Mouse (Mus musculus): Measurements from ENCODE around the gene Gm17428.
"Not testable (repeated sequence)": the region's sequence is repeated elsewhere in the genome, so short reads cannot be mapped to it uniquely, and the experiment has no call there.

Gm17428 gene

DNA sequence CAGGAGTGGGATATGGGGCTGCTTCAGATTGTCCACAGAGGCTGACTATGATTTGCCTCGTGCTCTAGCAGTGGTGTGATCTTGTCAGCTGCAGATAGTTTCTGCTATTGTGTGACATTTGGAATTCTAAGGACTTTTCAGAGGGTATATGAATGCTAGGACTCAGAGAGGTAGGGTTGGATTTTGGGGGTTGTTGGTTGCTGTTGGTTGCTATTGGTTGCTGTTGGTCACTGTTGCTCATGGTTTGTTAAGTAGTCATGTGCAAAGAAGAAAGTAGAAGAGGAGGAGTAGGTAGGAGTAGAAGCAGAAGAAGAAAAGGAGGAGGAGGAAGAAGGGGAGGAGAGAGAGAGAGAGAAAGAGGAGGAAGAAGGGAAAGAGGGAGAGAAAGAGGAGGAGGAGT, at the start of gene Gm17428:
Gene Gm17428, plus strand, starts transcription at position 301 of the 400 bp plus-strand sequence.
- no peak for DNase-seq (ENCODE audit: low spot score)

- DNase-seq (ENCODE audit: low spot score) = no peak
Measured at GRCm38 (mm10) chr14:54927296-54927695, 49.4 kb upstream of the Gm17428 start.

DNA sequence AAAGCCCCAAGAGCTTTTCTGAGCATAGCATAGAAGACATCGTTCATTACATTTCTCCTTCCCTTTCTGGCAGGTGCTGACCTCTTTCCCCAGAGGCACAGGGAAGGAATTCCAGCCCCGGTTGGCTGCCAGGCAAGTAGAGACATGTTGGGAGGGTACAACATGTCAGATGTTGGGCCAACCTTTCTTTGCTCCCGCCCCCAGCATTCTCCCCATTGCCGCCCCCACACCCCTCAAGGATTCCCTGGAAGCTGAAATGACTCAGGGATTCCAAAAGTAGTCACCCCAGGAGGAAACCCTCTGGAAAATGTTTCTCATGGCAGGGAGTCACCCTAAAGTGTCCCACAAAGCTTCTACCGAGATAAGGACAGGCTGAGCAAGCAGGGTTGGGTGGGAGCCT, 46.9 kb upstream of the Gm17428 start:
- no peak for DNase-seq (ENCODE audit: low spot score)

GRCm38 (mm10) chr14:54930431-54930830, 46.3 kb upstream of the Gm17428 start:
- DNase-seq (ENCODE audit: low spot score) = no peak

- no peak for DNase-seq (ENCODE audit: low spot score)
Measured at GRCm38 (mm10) chr14:54932645-54933150, 44.0 kb upstream of the Gm17428 start, which contains the start of gene Il25. Gene Il25, plus strand, starts transcription at chr14:54932695.

GRCm38 (mm10) chr14:54935904-54936830, 40.6 kb upstream of the Gm17428 start, which contains the start of gene Cmtm5:
Gene Cmtm5, plus strand, starts transcription at chr14:54936261.
- no peak for DNase-seq (ENCODE audit: low spot score)

- no peak for DNase-seq (ENCODE audit: low spot score)
Measured at GRCm38 (mm10) chr14:54936831-54937160, 39.9 kb upstream of the Gm17428 start.

GRCm38 (mm10) chr14:54937361-54938182, 39.2 kb upstream of the Gm17428 start:
- DNase-seq (ENCODE audit: low spot score) = no peak

DNA sequence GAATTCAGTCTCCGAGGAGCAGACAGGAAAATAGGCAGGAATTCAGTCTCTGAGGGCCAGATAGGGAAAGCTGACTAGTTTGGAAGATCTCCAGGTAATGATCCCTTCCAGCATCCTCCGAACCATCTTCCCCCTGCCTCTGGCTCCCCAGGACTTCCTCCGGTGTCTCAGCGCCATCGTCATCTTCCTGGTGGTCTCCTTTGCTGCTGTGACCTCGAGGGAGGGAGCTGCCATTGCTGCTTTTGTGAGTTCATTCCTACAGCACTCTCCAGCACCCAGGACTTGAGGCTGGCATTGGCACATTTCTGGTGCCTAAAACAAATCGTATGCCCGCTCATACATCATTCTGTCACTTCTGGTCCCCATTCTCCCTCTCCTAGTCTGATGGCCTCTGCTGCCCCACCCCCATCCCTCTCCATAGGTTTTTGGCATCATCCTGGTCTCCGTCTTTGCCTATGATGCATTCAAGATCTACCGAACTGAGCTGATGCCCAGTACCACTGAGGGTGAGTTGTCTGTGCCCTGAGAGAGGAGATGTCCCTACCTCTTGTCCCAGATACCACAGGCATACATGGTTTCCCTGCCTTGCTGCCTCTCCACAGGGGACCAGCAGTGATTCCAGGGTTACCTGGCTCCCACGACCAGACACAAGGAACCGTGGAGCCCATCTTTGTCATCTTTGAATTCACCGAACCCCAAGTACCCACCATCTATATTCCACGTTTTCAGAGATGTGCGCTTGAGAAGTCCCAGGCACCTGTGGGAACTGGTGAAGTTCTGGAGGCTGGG, 38.1 kb upstream of the Gm17428 start:
- no peak for DNase-seq (ENCODE audit: low spot score)

GRCm38 (mm10) chr14:54939434-54940175, 37.1 kb upstream of the Gm17428 start:
- peak; percentile 39 for DNase-seq (ENCODE audit: low spot score)

DNA sequence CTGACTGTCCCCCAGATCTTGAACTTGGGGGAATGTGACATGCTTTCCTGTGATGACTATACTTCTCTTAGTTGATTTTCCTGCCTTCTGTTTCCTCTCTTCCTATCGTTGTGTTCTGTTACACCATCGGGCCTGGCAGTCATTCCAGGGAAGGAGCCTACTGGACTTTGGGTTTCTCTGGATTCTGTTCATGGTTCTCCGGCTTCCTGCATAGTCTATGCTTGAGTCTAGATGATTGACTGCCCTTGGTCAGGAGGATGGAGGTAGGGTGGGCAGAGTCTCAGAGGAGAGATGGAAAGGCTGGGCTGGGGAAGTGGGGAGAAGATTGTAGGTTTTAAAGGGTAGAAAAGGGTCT, 36.6 kb upstream of the Gm17428 start:
- no peak for DNase-seq (ENCODE audit: low spot score)

DNA sequence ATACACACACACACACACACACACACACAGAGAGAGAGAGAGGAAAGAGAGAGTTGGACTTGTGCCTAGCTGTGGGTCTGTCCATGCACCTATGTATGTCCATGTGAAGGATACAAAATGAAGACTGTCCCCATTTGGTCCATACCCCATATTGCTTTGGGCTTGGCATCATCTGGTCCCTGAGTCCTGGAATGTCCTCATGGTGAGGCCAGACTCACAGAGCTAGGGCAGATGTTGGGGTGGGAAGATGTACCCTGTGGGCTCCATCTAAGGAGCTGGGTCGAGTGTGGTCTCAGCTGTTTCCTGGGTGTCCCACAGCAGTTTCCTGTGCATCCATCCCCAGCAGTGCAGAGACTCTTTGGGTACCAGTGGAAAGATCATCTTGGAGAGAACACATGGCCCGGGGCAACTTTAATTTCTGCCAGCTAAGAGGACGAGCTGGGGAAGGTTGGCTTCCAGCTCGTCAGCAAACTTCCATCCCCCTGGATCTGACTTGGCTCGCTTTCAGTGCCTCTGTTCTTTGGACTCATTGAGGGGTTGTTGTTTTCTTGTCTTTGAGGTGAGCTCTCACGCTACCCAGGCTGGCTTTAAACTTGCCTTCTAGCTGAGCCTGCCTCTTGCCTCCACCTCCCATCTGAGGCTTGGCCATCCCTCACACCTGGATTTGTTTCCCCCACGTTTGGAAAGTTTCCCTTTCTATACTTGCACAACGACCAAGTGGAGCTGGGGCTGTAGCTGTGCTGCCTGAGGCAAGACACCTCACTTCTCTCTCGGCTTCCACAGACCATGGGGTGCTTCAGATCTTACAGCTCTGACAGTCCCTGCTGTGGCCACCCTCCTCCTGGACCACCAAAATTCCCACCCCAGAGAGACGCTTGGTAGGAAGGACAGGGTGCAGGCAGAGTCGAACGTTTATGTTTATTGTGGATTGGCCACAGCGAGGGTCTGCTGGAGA, 35.4 kb upstream of the Gm17428 start:
- no peak for DNase-seq (ENCODE audit: low spot score)

DNA sequence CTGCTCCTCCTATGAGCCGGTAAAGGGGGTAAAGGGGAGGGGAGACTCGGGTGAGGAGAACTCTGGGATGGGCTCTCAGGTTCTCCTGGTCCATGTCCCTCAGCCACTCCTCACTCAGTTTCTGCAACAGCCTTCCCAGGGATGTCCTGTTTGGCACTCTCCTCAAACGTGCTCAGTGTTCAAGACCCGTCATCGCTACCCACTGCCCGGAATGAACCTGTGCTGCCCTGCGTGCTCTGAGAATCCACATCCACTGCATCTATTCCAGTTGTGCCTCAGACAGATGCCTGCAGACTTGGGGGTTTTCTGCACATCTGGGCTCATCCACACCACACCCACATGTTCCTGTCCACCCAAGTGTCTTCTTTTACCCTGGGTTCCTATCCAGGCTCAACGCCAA, 34.3 kb upstream of the Gm17428 start:
- no peak for DNase-seq (ENCODE audit: low spot score)

GRCm38 (mm10) chr14:54943971-54944370, 32.8 kb upstream of the Gm17428 start:
- DNase-seq (ENCODE audit: low spot score) = no peak

GRCm38 (mm10) chr14:54944939-54945338, 31.8 kb upstream of the Gm17428 start:
- DNase-seq (ENCODE audit: low spot score) = no peak

- DNase-seq (ENCODE audit: low spot score) = no peak
Measured at GRCm38 (mm10) chr14:54945975-54946704, 30.6 kb upstream of the Gm17428 start.

DNA sequence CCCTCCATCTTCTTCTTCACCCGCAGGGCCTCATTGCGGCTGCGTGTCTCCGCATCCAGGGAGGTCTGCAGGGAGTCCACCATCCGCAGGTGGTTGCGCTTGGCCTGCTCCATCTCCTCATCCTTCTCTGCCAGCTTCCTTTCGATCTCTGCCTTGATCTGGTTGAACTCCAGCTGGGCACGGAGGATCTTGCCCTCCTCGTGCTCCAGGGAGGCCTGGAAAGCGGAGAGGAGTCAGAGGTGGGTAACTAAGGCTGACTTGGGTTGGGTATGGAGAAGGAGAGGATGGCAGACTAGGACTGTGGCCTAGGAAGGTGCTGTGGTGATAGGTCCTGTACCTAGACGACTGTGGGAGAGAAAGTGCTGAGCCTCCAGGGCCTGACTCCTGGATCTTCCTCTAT, 29.7 kb upstream of the Gm17428 start:
- not testable (repeated sequence) for DNase-seq (ENCODE audit: low spot score)

DNA sequence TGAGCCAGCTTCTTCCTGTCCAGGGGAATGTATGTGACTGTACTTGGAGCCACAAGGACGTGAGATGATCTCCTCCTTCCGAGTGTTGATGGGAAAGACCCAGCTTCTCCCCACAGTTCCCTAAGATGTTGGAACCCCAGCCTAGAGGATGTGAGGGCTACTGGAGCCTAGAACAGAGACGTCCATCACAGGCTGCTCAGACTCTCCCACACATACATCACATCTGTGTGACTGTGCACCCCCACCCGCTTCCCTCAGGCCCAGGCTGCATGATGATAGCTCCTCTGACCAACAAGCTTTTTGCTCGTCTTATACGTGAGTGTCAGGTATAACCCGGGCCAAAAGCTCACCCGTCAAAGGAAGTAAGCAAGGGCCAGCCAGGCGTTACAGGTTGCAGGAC, 28.0 kb upstream of the Gm17428 start:
- no peak for DNase-seq (ENCODE audit: low spot score)

- DNase-seq (ENCODE audit: low spot score) = no peak
Measured at GRCm38 (mm10) chr14:54950493-54950892, 26.2 kb upstream of the Gm17428 start.
